Mouse (Mus musculus) NIH3T3 (cell line): ENCODE results near the gene Ap5s1.

Experiments
- DNase-seq: peaks from one replicate; pipeline ENCODE4 v3.0.0-alpha.2; 2012; ENCODE audit warnings: low read depth

The Ap5s1 gene

DNA sequence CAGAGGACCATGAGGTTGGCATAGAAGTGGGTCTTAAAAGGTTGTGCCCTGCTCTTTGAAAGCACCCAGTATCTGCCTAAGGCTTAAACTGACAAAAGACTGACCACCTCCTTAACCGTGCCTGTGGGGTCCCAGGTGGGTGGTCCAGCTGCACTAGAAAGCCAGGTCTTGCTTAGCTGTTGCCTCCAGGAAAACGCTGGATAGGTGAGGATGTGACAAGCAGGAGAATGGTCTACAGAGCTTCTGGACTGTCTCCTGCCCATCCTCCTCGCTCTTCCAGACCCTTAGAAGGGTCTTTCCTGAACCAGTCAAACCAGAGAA, 19.3 kb upstream of the Ap5s1 start:
- no peak for DNase-seq

- DNase-seq: no peak
Observed at GRCm38 (mm10) chr2:131188311-131188710, 18.6 kb upstream of the Ap5s1 start.

DNA sequence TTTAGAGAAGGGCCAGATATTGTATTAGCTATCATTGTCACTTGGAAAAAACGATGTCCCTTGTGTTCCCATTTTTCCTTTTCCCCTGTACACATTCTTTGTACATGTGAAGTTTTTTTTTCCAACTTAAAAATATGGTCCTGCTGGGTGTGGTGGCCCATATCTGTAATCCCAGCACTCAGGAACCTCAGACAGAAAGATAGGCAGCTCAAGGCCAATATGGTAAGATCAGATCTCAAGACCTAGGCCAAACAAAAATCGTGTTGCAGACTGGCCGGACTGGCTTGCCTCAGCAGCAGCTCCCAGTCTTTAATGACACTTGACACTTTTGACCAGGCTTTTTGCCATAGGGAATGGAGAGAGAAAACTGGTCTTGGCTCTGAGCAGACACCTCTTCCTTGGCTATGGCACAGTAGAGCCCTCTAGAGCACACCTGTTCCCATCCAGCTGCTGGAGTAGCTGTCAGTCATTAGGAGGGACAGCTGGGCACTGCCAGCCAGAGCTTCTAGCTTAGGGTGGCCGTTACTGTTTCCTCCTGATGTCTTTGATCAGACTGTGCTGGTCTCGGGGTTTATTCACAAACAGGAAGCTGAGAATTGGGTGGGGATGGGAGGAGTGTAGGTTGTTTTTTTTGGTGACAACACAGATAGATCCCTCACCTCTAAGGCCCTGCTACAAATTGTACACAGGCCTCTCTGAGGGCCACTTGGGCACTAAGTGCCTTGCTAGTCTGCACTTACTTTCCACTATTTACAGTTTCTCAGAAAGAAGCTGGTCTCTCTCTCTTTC, 17.2 kb upstream of the Ap5s1 start:
- no peak for DNase-seq

GRCm38 (mm10) chr2:131190344-131191004, 16.4 kb upstream of the Ap5s1 start:
- DNase-seq: no peak

- DNase-seq: no peak
Observed at GRCm38 (mm10) chr2:131191005-131191390, 15.9 kb upstream of the Ap5s1 start.

DNA sequence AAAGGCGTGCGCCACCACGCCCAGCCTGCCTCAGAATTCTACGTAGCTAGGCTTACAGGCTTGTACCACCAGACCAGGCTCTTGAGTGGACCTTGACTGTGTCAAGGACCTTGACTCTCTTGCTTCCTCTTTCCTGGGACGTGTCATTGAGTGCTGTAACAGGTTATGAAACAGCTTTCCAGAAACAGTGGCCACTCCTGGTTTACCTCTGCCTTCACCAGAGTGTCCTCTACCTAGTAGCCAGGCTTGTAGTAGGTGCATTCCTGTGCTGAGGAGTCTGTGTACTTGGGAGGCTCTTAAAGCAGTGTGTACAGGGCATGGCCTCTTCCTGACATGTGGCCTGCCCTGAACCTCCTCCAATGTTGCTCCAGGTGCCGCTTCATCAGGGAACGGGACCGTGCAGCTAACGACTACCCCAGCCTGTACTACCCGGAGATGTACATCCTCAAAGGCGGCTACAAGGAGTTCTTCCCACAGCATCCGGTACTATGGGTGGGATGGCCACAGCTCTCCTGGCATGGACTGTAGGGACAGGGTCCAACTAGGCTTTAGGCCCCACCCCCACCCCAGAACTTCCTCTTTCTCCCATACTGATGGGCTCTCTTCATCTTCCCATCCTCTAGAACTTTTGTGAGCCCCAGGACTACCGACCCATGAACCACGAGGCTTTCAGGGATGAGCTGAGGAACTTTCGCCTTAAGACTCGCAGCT, 10.1 kb upstream of the Ap5s1 start:
- DNase-seq: no peak

GRCm38 (mm10) chr2:131200710-131201109, 6.2 kb upstream of the Ap5s1 start:
- no peak for DNase-seq

DNA sequence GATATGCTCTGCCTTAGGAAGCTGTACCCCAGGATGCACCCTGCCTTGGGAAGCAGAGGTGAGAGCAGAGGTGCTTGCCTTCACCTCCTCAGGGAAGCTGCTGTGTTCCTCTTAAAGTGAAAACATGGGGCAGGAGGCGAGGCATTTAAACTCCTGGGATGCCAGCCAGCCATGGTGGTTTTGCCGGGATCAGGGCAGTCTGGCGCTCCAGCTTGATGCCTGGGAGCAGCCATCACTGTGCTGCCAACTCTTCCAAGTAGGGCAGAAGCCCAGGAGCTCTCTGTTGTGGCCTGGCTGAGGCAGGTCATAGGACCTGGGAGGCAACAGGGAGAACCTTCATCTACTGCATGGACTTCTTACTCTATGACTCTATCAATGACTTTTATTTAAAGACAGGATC, 5.6 kb upstream of the Ap5s1 start:
- no peak for DNase-seq

DNA sequence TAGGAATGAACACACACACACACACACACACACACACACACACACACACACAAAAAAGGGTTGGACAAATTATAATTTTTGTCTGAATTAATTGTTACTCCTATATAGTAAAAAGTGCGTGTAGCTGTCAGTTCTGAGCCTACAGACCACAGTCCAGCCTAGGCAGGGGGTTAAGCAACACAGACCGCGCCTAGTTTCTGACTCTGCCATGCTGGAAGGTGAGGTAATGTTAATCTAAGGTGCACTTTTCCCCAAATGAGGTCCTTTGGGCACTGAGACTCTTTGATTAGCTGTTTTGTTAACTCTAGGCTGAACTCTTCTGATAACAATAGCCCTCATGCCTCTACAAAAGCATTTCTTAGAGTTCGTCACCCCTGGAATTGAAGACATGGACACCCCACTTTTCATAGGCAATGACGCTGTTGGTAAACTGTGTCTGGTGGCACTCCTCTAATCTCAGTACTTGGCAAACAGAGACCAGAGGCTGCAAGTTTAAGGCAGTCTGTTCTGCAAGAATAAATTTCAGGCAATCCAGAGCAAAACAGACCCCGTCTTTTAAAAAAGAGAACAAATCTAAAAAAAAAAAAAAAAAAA, 3.0 kb upstream of the Ap5s1 start:
- peak; percentile 60 for DNase-seq

DNA sequence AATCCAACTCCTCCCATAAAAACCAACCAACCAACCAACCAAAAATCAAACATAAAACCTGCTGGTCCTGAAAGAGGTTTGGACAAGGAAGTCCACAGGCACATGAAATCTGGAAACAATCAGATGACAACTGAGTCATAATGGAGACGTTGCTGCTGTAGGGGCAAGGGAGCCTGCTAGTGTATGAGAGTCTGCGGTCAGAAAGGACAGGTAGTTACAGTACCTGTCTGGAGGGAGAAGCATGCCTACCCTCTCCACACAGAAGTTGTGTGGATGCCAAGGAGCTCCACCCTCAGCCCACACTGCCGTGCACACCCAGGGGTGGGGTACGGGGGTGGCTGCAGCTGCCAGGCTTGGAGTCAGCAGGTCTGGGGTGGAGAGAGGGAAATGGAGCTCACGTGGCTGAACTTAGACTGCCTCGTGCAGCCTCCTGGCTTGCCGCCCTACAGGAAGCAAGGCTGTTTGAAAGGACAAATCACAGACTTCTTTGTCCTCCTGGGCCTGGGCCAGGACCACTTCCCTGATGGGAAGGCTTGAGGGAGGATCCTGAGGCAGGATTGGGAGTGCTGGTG, 2.4 kb upstream of the Ap5s1 start:
- peak; percentile 100 for DNase-seq

- no peak for DNase-seq
Observed at GRCm38 (mm10) chr2:131205521-131206182, 1.2 kb upstream of the Ap5s1 start.

- peak; percentile 62 for DNase-seq
Observed at GRCm38 (mm10) chr2:131208356-131208755, 1.5 kb downstream of the Ap5s1 start.

- no peak for DNase-seq
Observed at GRCm38 (mm10) chr2:131209125-131209795, 2.4 kb downstream of the Ap5s1 start.

- peak; percentile 97 for DNase-seq
Observed at GRCm38 (mm10) chr2:131209969-131210792, 3.3 kb downstream of the Ap5s1 start.

- peak; percentile 54 for DNase-seq
Observed at GRCm38 (mm10) chr2:131211026-131211615, 4.2 kb downstream of the Ap5s1 start.

- DNase-seq: no peak
Observed at GRCm38 (mm10) chr2:131213773-131214172, 6.9 kb downstream of the Ap5s1 start.

GRCm38 (mm10) chr2:131215941-131216858, 9.3 kb downstream of the Ap5s1 start:
- no peak for DNase-seq

DNA sequence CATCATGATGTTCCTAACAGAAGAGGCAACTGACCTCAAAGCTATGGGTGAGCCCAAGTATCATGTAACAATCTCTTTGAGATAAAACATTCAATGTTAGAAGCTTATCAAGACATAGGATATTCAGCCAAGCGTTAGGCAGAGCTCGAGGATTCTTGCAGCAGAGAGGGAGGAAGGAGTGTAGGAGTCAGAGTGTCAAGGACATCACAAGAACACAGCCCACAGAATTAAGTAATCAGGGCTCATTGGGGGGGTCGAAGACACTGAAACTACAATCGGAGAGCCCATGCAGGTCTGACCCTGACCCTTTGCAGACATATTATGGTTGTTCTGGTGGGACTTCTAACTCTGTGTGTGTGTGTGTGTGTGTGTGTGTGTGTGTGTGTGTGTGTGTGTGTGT, 13.2 kb downstream of the Ap5s1 start:
- no peak for DNase-seq
